Mouse (Mus musculus): ENCODE data around the gene Strap.

Strap gene

GRCm38 (mm10) chr6:137722220-137722931 lies 12.5 kb upstream of the Strap start:
- DNase-seq (ENCODE audit: low read depth, low spot score) = no peak

GRCm38 (mm10) chr6:137723898-137724297 lies 11.0 kb upstream of the Strap start:
- DNase-seq (ENCODE audit: low read depth, low spot score) = peak; percentile 40

GRCm38 (mm10) chr6:137734460-137734845 lies 425 bp upstream of the Strap start:
- no peak for DNase-seq (ENCODE audit: low read depth, low spot score)

- DNase-seq (ENCODE audit: low read depth, low spot score) = no peak
Measured at GRCm38 (mm10) chr6:137735671-137736238, 877 bp downstream of the Strap start.

GRCm38 (mm10) chr6:137740972-137741371 lies 6.1 kb downstream of the Strap start:
- no peak for DNase-seq (ENCODE audit: low read depth, low spot score)

GRCm38 (mm10) chr6:137744700-137745099 lies 9.8 kb downstream of the Strap start:
- DNase-seq (ENCODE audit: low read depth, low spot score) = no peak

- DNase-seq (ENCODE audit: low read depth, low spot score) = no peak
Measured at GRCm38 (mm10) chr6:137747174-137747928, 12.5 kb downstream of the Strap start.

GRCm38 (mm10) chr6:137751551-137752274 lies 16.8 kb downstream of the Strap start:
- no peak for DNase-seq (ENCODE audit: low read depth, low spot score)

GRCm38 (mm10) chr6:137752275-137752655 lies 17.4 kb downstream of the Strap start:
- no peak for DNase-seq (ENCODE audit: low read depth, low spot score)

- peak; percentile 76 for DNase-seq (ENCODE audit: low read depth, low spot score)
Measured at GRCm38 (mm10) chr6:137754056-137754856, 19.4 kb downstream of the Strap start, which contains the start of gene Dera. Gene Dera (plus strand): TSS chr6:137754546.

GRCm38 (mm10) chr6:137754857-137755232 lies 20.0 kb downstream of the Strap start:
- DNase-seq (ENCODE audit: low read depth, low spot score) = no peak

GRCm38 (mm10) chr6:137756310-137756709 lies 21.4 kb downstream of the Strap start:
- DNase-seq (ENCODE audit: low read depth, low spot score) = no peak

GRCm38 (mm10) chr6:137757891-137758290 lies 23.0 kb downstream of the Strap start:
- DNase-seq (ENCODE audit: low read depth, low spot score) = no peak

GRCm38 (mm10) chr6:137759681-137760080 lies 24.8 kb downstream of the Strap start:
- no peak for DNase-seq (ENCODE audit: low read depth, low spot score)

- no peak for DNase-seq (ENCODE audit: low read depth, low spot score)
Measured at GRCm38 (mm10) chr6:137760966-137761365, 26.1 kb downstream of the Strap start.

- no peak for DNase-seq (ENCODE audit: low read depth, low spot score)
Measured at GRCm38 (mm10) chr6:137764572-137765210, 29.8 kb downstream of the Strap start.

- no peak for DNase-seq (ENCODE audit: low read depth, low spot score)
Measured at GRCm38 (mm10) chr6:137766177-137766576, 31.3 kb downstream of the Strap start.

- DNase-seq (ENCODE audit: low read depth, low spot score) = no peak
Measured at GRCm38 (mm10) chr6:137771621-137772250, 36.9 kb downstream of the Strap start.

- DNase-seq (ENCODE audit: low read depth, low spot score) = no peak
Measured at GRCm38 (mm10) chr6:137772918-137773636, 38.2 kb downstream of the Strap start.

GRCm38 (mm10) chr6:137773637-137774028 lies 38.8 kb downstream of the Strap start:
- no peak for DNase-seq (ENCODE audit: low read depth, low spot score)

Data from embryo, embryonic 11.5 days (tissue).